In genomic region chrX:157021851-157022250, GRCm38 (mm10) we compare ENCODE assay signal across 19 mouse cellular contexts.
"Had no signal": no experiment of that assay in that cellular context is flagged by ENCODE, and none has a peak within 500 bp of the region (broad histone marks: within the 10 kb centered on the region; RNA-seq: fewer than 3 reads in every experiment).

No protein-coding gene starts in this region.

- ATAC-seq: lung, postnatal 0 days; midbrain, embryonic 13.5 days; midbrain, embryonic 16.5 days had no signal

- H3K9me3 ChIP-seq: kidney, embryonic 15.5 days; liver, embryonic 13.5 days; megakaryocyte, embryonic 14.5 days; midbrain, embryonic 10.5 days; midbrain, embryonic 13.5 days; neural tube, embryonic 13.5 days had no signal

- H3K9ac ChIP-seq: kidney, embryonic 15.5 days; liver, embryonic 13.5 days; midbrain, embryonic 13.5 days; neural tube, embryonic 13.5 days had no signal

- H3K27ac ChIP-seq: kidney, embryonic 15.5 days; left cerebral cortex, adult 2 months; liver, embryonic 13.5 days; midbrain, embryonic 10.5 days; midbrain, embryonic 13.5 days; neural tube, embryonic 13.5 days had no signal

- H3K4me2 ChIP-seq: kidney, embryonic 15.5 days; liver, embryonic 13.5 days; midbrain, embryonic 13.5 days; neural tube, embryonic 13.5 days had no signal

- DNase-seq: kidney, adult 2 months; kidney, postnatal 36 days; layer of hippocampus, postnatal 36 days; liver, embryonic 13.5 days; lung, adult 2 months; lung, postnatal 36 days; retina, postnatal 1 day; right cerebral cortex, postnatal 25 days; thymus, adult 18-20 months; thymus, postnatal 4 days had no signal

- H3K4me1 ChIP-seq: kidney, embryonic 15.5 days; liver, embryonic 13.5 days; megakaryocyte, embryonic 14.5 days; midbrain, embryonic 10.5 days; midbrain, embryonic 13.5 days; neural tube, embryonic 13.5 days had no signal

- H3K4me3 ChIP-seq: kidney, embryonic 15.5 days; left cerebral cortex, adult 2 months; liver, embryonic 13.5 days; megakaryocyte, embryonic 14.5 days; midbrain, embryonic 10.5 days; midbrain, embryonic 13.5 days; myocyte; neural tube, embryonic 13.5 days had no signal

- H3K36me3 ChIP-seq: kidney, embryonic 15.5 days; liver, embryonic 13.5 days; midbrain, embryonic 10.5 days; midbrain, embryonic 13.5 days; neural tube, embryonic 13.5 days had no signal

- H3K27me3 ChIP-seq: kidney, embryonic 15.5 days; liver, embryonic 13.5 days; megakaryocyte, embryonic 14.5 days; midbrain, embryonic 13.5 days; neural tube, embryonic 13.5 days had no signal
